Comparison of ENCODE assay signal across 8 mouse cellular contexts in the genomic region with DNA sequence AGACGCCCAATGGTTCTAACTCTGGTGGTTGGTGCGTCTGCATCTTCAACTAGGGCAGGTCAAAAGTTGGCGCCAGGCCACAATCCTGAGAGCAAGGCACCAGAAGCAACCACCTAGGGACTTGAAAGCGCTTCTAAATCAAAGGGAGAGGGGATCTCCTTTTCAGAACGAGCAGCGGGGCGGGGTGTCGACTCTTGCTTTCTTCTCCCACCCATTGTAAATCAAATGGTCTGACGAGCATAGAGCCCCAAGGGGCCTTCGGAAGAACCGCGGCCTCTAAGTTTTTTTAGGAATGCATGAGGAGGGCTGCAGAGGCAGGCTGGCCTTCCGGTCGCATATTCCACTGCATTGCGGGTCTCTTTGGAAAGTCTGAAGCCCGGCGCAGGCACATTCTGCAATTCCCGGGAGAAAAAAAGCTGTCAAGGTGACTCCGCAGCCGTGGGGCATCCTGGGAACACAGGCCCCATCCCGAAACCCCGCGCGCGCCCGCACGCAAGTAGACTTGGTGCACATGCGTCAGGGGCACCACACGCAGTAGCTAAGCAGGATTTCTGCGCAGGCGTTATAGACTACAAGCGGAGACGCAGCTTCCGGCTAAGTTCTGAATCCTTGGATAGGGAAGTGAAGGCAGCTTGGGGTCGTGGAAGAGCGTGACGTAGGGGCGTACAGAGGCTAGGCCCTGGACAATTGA. TPM values are rescaled to one million over a fixed set of nuclear protein-coding genes. Genes with fewer than 3 reads are reported as not detected.
DNase-seq lines count a peak whose midpoint lies in the region; ATAC-seq and TF ChIP-seq lines count a peak whose summit lies in the region.

No protein-coding gene starts in this region.

- no peaks in the 10 kb centered on the region for H3K27me3 ChIP-seq in hindbrain, embryonic 16.5 days (replicated peaks; ENCODE audit: control insufficient read depth, insufficient read depth, low read length)

- H3K36me3 ChIP-seq in hindbrain, embryonic 16.5 days (ENCODE audit: control insufficient read depth, insufficient read depth, low read length): no peaks in the 10 kb centered on the region

- peak; percentile 96 for DNase-seq in ZHBTc4 (ENCODE audit: low read depth, low spot score)
- peak; percentile 92 to 94 for DNase-seq in cerebellum, postnatal 36 days
- DNase-seq in gastrocnemius, adult 2 months: peak; percentile 94
- DNase-seq in left cerebral cortex, adult 11 months (ENCODE audit: low spot score): peak; percentile 90
- DNase-seq in lung, postnatal 25 days (ENCODE audit: low spot score): peak; percentile 86
- peak; percentile 93 for DNase-seq in retina, postnatal 1 day
- peak; percentile 70 for DNase-seq in urinary bladder, adult 2 months (ENCODE audit: low spot score)

- intact Hi-C loops in gastrocnemius, adult 2 months (cut with DNase I): loop anchor here (2.0 to 5.0 kb wide), 5 partner anchors 31 to 166 kb away; partner anchors contain the start of genes Nsfl1c, Psmf1 and Snph

- H3K9ac ChIP-seq in hindbrain, embryonic 16.5 days (ENCODE audit: low read depth, low read length): peak overlapping the region; percentile 76

- no peaks in the 10 kb centered on the region for H3K9me3 ChIP-seq in hindbrain, embryonic 16.5 days (ENCODE audit: control insufficient read depth, low read length)

- H3K27ac ChIP-seq in gastrocnemius, adult 2 months: peak overlapping the region; percentile 96
- peak overlapping the region; percentile 92 for H3K27ac ChIP-seq in hindbrain, embryonic 16.5 days (ENCODE audit: low read depth, low read length)

- TF ChIP-seq CTCF in gastrocnemius, adult 2 months (IDR thresholded peaks at IDR 0.05): no peak

- peak overlapping the region; percentile 85 for H3K4me3 ChIP-seq in gastrocnemius, adult 2 months
- H3K4me3 ChIP-seq in hindbrain, embryonic 16.5 days (ENCODE audit: low read length): peak overlapping the region; percentile 56

- H3K4me1 ChIP-seq in hindbrain, embryonic 16.5 days (ENCODE audit: control insufficient read depth, insufficient read depth, low read depth, low read length): peaks cover 10% of the 10 kb centered on the region

- H3K4me2 ChIP-seq in hindbrain, embryonic 16.5 days (ENCODE audit: low read length): peak overlapping the region; percentile 94

- ATAC-seq in hindbrain, embryonic 16.5 days: peak; percentile 98

- WGBS in hindbrain, embryonic 16.5 days: under 1% methylated on average over 38 of the region's 38 CpGs

RNA-seq across cellular contexts. Expression of gene Sdcbp2, which starts 3.4 kb away (rescaled TPM):
- total RNA-seq in gastrocnemius, adult 2 months (2021): under 1 TPM; 0.56 to 0.75 TPM
- polyA plus RNA-seq in hindbrain, embryonic 16.5 days (2015; fragmentation: Nextera tagmentation; extraction: Ambion mirVana): 0.58 and 0.70 TPM in 2 replicates
- 32.0 and 49.0 TPM in 2 replicates for polyA plus RNA-seq in urinary bladder, adult 2 months (2012; rRNA removed)

RNA-seq across cellular contexts. Expression of gene Fkbp1a, which starts 33.6 kb away (rescaled TPM):
- total RNA-seq in gastrocnemius, adult 2 months (2021): 100 to 1,000 TPM; 159 to 181 TPM
- 675 and 689 TPM in 2 replicates for polyA plus RNA-seq in hindbrain, embryonic 16.5 days (2015; fragmentation: Nextera tagmentation; extraction: Ambion mirVana)
- polyA plus RNA-seq in urinary bladder, adult 2 months (2012; rRNA removed): 157 and 242 TPM in 2 replicates

RNA-seq across cellular contexts. Expression of gene Snph, which starts 56.5 kb away (rescaled TPM):
- 10 to 100 TPM; 31.7 to 35.9 TPM for total RNA-seq in gastrocnemius, adult 2 months (2021)
- polyA plus RNA-seq in hindbrain, embryonic 16.5 days (2015; fragmentation: Nextera tagmentation; extraction: Ambion mirVana): 24.8 and 28.3 TPM in 2 replicates
- polyA plus RNA-seq in urinary bladder, adult 2 months (2012; rRNA removed): 1.4 and 2.9 TPM in 2 replicates

Comparison
In these comparisons a context has a peak if more than half of its experiments do, and no peak if none do; other contexts are left out.
1. Peak in every context shown above with its lines: DNase-seq, ATAC-seq, H3K4me3 ChIP-seq and H3K27ac ChIP-seq.
2. RNA of gene Sdcbp2, which starts 3.4 kb away (polyA plus RNA-seq): 32.0 to 49.0 TPM in urinary bladder, adult 2 months; 0.58 to 0.70 TPM in hindbrain, embryonic 16.5 days; every median in the first group is over 10 times any median in the second.